Mouse (Mus musculus): ENCODE data around the gene St5. TPM values are rescaled to one million over a fixed set of nuclear protein-coding genes. Genes with fewer than 3 reads are reported as not detected.

The St5 gene
- total and polyA plus RNA-seq, 3 experiments = 2.6 to 3.4 TPM; not detected in 1

DNA sequence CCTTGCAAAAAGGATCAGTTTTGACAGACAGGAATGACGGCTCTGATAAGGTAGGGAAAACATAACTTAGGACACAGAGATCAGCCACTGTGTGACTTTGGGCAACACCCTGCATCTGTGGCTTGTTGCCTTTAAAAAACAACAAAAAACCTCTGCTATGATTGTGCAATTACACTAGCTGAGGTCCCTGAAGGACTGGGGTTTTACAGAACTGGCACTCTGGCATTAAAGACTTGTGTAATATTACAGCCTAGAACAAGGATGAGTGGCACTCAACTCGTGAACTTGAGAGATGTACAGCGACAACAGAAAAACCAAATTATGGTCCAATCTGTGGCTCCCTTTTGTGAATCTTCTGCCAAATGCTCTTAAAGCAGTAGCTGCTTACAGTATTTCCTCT, 178.6 kb downstream of the St5 start:
- Histone ChIP-seq H3K27ac (ENCODE audit: control insufficient read depth, low read depth, low read length) (no peak overlapping the region), H3K9me3 (replicated peaks; ENCODE audit: insufficient read depth, low read length) (no peaks in the 10 kb centered on the region), H3K36me3 (ENCODE audit: control insufficient read depth in 1 of 2, insufficient read depth in 2 of 2, low read length in 2 of 2) (peaks cover 19 to 20% of the 10 kb centered on the region in 2 experiments), H3K4me1 (ENCODE audit: control insufficient read depth in 1 of 2, insufficient read depth in 2 of 2, low read length in 2 of 2) (peaks cover 0 to 7% of the 10 kb centered on the region in 2 experiments; a peak in 1 of 4 replicates), H3K27me3 (ENCODE audit: control insufficient read depth in 1 of 2, insufficient read depth in 2 of 2, low read length in 2 of 2) (no peaks in the 10 kb centered on the region), H3K9ac (ENCODE audit: control insufficient read depth, low read depth, low read length, poor library complexity, severe bottlenecking) (no peak overlapping the region), H3K79me2 (ENCODE audit: control insufficient read depth, insufficient read depth, low read length, poor library complexity) (peaks cover 26% of the 10 kb centered on the region), H3K4me3 (ENCODE audit: control insufficient read depth in 1 of 2, insufficient read depth in 1 of 2, low read depth in 2 of 2, low read length in 2 of 2) (no peak overlapping the region)
- no peak for TF ChIP-seq TBP (IDR thresholded peaks at IDR 0.05; ENCODE audit: low read depth, low read length)
- no peak for TF ChIP-seq POLR2A (IDR thresholded peaks at IDR 0.05; ENCODE audit: control insufficient read depth in 1 of 2, insufficient read depth in 1 of 2, low read depth in 1 of 2, low read length in 2 of 2, poor library complexity in 1 of 2)
- TF ChIP-seq UBTF (IDR thresholded peaks at IDR 0.05; ENCODE audit: borderline replicate concordance, insufficient read depth, low read depth, low read length) = no peak
- TF ChIP-seq TCF12 (IDR thresholded peaks at IDR 0.05; ENCODE audit: low read depth, low read length) = no peak
- no peak for TF ChIP-seq POLR2AphosphoS2 (IDR thresholded peaks at IDR 0.05; ENCODE audit: low read length)
- no peak for TF ChIP-seq CHD1 (IDR thresholded peaks at IDR 0.05; ENCODE audit: low read depth, low read length)
- TF ChIP-seq ETS1 (IDR thresholded peaks at IDR 0.05; ENCODE audit: low read depth, low read length) = no peak
- peak; percentile 56 for DNase-seq (ENCODE audit: low read depth, low spot score)

DNA sequence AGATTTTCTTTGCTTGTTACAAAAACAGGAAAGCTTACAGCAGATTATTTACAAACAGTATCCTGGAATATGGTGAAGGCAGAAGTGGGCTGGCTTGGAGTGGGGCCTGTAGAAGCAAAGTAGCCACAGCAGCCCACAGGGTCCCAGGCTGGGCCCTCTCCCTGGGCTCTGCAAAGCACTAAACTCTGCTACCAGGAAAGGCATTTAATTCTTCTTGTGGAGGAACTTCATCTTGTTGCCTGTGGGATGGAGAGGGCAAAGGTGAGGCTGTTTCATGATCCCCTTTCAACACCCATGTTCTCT, 179.0 kb downstream of the St5 start:
- no peaks in the 10 kb centered on the region for H3K27me3 ChIP-seq (ENCODE audit: control insufficient read depth in 1 of 2, insufficient read depth in 2 of 2, low read length in 2 of 2)
- H3K9ac ChIP-seq (ENCODE audit: control insufficient read depth, low read depth, low read length, poor library complexity, severe bottlenecking) = no peak overlapping the region
- TF ChIP-seq ZNF384 (IDR thresholded peaks at IDR 0.05; ENCODE audit: low read depth, low read length) = no peak
- TF ChIP-seq ZMIZ1 (IDR thresholded peaks at IDR 0.05; ENCODE audit: low read depth, low read length) = peak; percentile 69; the same call in 1 of the 2 replicates
- TF ChIP-seq E2F4 (IDR thresholded peaks at IDR 0.05; ENCODE audit: borderline replicate concordance, low read depth, low read length) = no peak
- no peak for TF ChIP-seq MYC (IDR thresholded peaks at IDR 0.05; ENCODE audit: low read depth, low read length)
- 0 out of 2 replicates have a peak, but pooled peaks have one; percentile 79 for TF ChIP-seq POLR2AphosphoS5 (IDR thresholded peaks at IDR 0.05; ENCODE audit: borderline replicate concordance, low read depth, low read length)
- peaks cover 19 to 20% of the 10 kb centered on the region in 2 experiments for H3K36me3 ChIP-seq (ENCODE audit: control insufficient read depth in 1 of 2, insufficient read depth in 2 of 2, low read length in 2 of 2)
- H3K9me3 ChIP-seq (replicated peaks; ENCODE audit: insufficient read depth, low read length) = no peaks in the 10 kb centered on the region
- DNase-seq (ENCODE audit: low read depth, low spot score) = no peak
- peaks cover 30% of the 10 kb centered on the region for H3K79me2 ChIP-seq (ENCODE audit: control insufficient read depth, insufficient read depth, low read length, poor library complexity)
- peaks cover 0 to 7% of the 10 kb centered on the region in 2 experiments; a peak in 1 of 4 replicates for H3K4me1 ChIP-seq (ENCODE audit: control insufficient read depth in 1 of 2, insufficient read depth in 2 of 2, low read length in 2 of 2)
- no peak overlapping the region for H3K27ac ChIP-seq (ENCODE audit: control insufficient read depth, low read depth, low read length)
- no peak overlapping the region for H3K4me3 ChIP-seq (ENCODE audit: control insufficient read depth in 1 of 2, insufficient read depth in 1 of 2, low read depth in 2 of 2, low read length in 2 of 2)

DNA sequence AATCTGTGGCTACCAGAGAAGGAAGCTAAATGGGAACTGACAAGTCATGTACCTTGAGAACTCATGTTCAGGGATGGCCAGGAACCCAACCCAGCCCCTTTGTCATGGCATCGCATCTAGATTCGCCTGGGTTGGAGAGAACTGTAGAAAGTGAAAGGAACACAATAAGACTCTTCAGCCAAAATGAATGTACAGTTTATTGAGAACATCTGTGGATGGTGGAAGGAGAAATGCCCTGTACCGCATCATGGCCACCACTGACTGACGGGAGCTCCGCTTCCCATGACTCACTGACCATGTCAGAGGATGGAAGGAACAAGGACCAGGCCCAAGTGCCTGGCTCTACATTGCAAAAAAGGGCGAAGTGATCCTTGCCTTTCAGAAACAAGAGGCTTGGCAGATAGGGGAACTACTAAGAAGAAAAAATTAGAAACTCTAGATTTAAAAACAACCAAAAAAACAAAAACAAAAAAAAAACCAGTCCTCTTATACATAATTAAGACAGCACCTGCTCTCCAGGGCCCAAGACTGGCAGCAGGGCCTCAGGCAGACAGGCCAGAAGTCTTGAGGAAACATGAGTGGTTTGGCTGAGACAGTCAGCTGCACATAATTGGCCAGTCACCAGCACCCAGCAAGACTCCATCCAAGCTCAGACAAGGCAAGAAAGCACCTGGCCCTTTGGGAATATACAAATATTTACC, 179.5 kb downstream of the St5 start:
- Histone ChIP-seq H3K9me3 (replicated peaks; ENCODE audit: insufficient read depth, low read length) (no peaks in the 10 kb centered on the region), H3K36me3 (ENCODE audit: control insufficient read depth in 1 of 2, insufficient read depth in 2 of 2, low read length in 2 of 2) (peaks cover 19 to 20% of the 10 kb centered on the region in 2 experiments), H3K27ac (ENCODE audit: control insufficient read depth, low read depth, low read length) (peak overlapping the region; percentile 4; the same call in 1 of the 2 replicates), H3K4me3 (ENCODE audit: control insufficient read depth in 1 of 2, insufficient read depth in 1 of 2, low read depth in 2 of 2, low read length in 2 of 2) (no peak overlapping the region), H3K79me2 (ENCODE audit: control insufficient read depth, insufficient read depth, low read length, poor library complexity) (peaks cover 33% of the 10 kb centered on the region), H3K4me1 (ENCODE audit: control insufficient read depth in 1 of 2, insufficient read depth in 2 of 2, low read length in 2 of 2) (peaks cover 0 to 7% of the 10 kb centered on the region in 2 experiments; a peak in 1 of 4 replicates), H3K27me3 (ENCODE audit: control insufficient read depth in 1 of 2, insufficient read depth in 2 of 2, low read length in 2 of 2) (no peaks in the 10 kb centered on the region), H3K9ac (ENCODE audit: control insufficient read depth, low read depth, low read length, poor library complexity, severe bottlenecking) (no peak overlapping the region)
- peak; percentile 73 for DNase-seq (ENCODE audit: low read depth, low spot score)
- TF ChIP-seq SIN3A (IDR thresholded peaks at IDR 0.05; ENCODE audit: low read length) (no peak), MAFK (IDR thresholded peaks at IDR 0.05; ENCODE audit: borderline replicate concordance, low read depth, low read length) (no peak; the same call in 1 of the 2 replicates), CHD1 (IDR thresholded peaks at IDR 0.05; ENCODE audit: low read depth, low read length) (no peak), RAD21 (IDR thresholded peaks at IDR 0.05; ENCODE audit: low read depth, low read length) (no peak), POLR2AphosphoS2 (IDR thresholded peaks at IDR 0.05; ENCODE audit: low read length) (peak; percentile 97), ETS1 (IDR thresholded peaks at IDR 0.05; ENCODE audit: low read depth, low read length) (no peak), USF2 (IDR thresholded peaks at IDR 0.05; ENCODE audit: borderline replicate concordance in 1 of 2, insufficient read depth in 1 of 2, low read depth in 1 of 2, low read length in 2 of 2) (no peak), KAT2A (conservative IDR thresholded peaks at IDR 0.05; ENCODE audit: low read depth, low read length) (no peak), POLR2A (IDR thresholded peaks at IDR 0.05; ENCODE audit: control insufficient read depth in 1 of 2, insufficient read depth in 1 of 2, low read depth in 1 of 2, low read length in 2 of 2, poor library complexity in 1 of 2) (peak in 1 of 2 experiments; percentile 65; a peak in 2 of 4 replicates), SMC3 (IDR thresholded peaks at IDR 0.05; ENCODE audit: low read depth, low read length) (no peak; the same call in 1 of the 2 replicates), BHLHE40 (IDR thresholded peaks at IDR 0.05; ENCODE audit: borderline replicate concordance, low read depth, low read length) (no peak), ZC3H11A (IDR thresholded peaks at IDR 0.05; ENCODE audit: low read depth, low read length) (no peak), UBTF (IDR thresholded peaks at IDR 0.05; ENCODE audit: borderline replicate concordance, insufficient read depth, low read depth, low read length) (no peak), JUND (IDR thresholded peaks at IDR 0.05; ENCODE audit: low read depth, low read length) (0 out of 2 replicates have a peak, but pooled peaks have one; percentile 10), USF1 (IDR thresholded peaks at IDR 0.05; ENCODE audit: low read depth, low read length) (no peak), MXI1 (IDR thresholded peaks at IDR 0.05; ENCODE audit: low read depth, low read length) (no peak), POLR2AphosphoS5 (IDR thresholded peaks at IDR 0.05; ENCODE audit: borderline replicate concordance, low read depth, low read length) (no peak; the same call in 1 of the 2 replicates)
